7 mouse cellular contexts compared by ENCODE assay signal in the genomic region with DNA sequence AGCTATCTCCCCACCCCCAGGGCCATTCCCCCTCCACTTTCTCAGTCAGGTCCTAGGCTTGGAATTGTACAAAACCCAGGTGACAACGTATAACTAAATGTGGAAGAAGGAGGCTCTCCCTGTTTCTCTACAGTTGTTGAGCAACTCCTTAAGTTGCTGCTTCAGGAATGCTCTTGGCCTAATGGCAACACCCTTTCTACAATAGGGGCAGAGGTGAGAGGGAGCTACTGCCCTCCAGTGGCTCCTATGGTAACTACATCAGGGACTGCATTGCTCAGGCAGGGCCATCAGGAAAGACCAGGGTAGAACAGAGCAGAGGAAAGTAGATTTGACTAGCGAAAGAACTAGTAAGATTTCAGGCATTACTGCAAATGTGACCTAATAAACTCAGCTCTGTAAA. TPM values are rescaled to one million over a fixed set of nuclear protein-coding genes. Genes with fewer than 3 reads are reported as not detected.
A peak's percentile ranks its signal among the peaks of the same experiment; 100 is the strongest.
DNase-seq lines count a peak whose midpoint lies in the region; ATAC-seq and TF ChIP-seq lines count a peak whose summit lies in the region.

No protein-coding gene starts in this region.

- intact Hi-C loops in gastrocnemius, postnatal 14 days (cut with DNase I; ENCODE audit: low total_unique reads) = no loop called here

- peaks cover 2% of the 10 kb centered on the region; the same call in 1 of the 2 replicates for H3K4me1 ChIP-seq in G1E (ENCODE audit: insufficient read depth, low read depth, low read length)
- peaks cover 46% of the 10 kb centered on the region for H3K4me1 ChIP-seq in kidney, embryonic 15.5 days
- H3K4me1 ChIP-seq in lung, embryonic 16.5 days (replicated peaks; ENCODE audit: control insufficient read depth, insufficient read depth, low read length) = peaks cover 16% of the 10 kb centered on the region

- H3K9me3 ChIP-seq in G1E (replicated peaks) = no peaks in the 10 kb centered on the region
- no peaks in the 10 kb centered on the region for H3K9me3 ChIP-seq in kidney, embryonic 15.5 days (replicated peaks)
- H3K9me3 ChIP-seq in lung, embryonic 16.5 days (ENCODE audit: control insufficient read depth, low read length) = no peaks in the 10 kb centered on the region

- 0 out of 2 replicates have a peak overlapping the region, but pooled peaks have one; percentile 28 for H3K27ac ChIP-seq in kidney, embryonic 15.5 days
- H3K27ac ChIP-seq in lung, embryonic 16.5 days (ENCODE audit: low read length) = 0 out of 2 replicates have a peak overlapping the region, but pooled peaks have one; percentile 8

- H3K27me3 ChIP-seq in G1E (ENCODE audit: insufficient read depth, low read length) = peaks cover 19% of the 10 kb centered on the region
- H3K27me3 ChIP-seq in kidney, embryonic 15.5 days = no peaks in the 10 kb centered on the region
- no peaks in the 10 kb centered on the region for H3K27me3 ChIP-seq in lung, embryonic 16.5 days (ENCODE audit: control insufficient read depth, insufficient read depth, low read depth, low read length)

- peak; percentile 82 for TF ChIP-seq CTCF in G1E (IDR thresholded peaks at IDR 0.05; ENCODE audit: low read depth, low read length)

- no peak overlapping the region for H3K4me2 ChIP-seq in kidney, embryonic 15.5 days
- H3K4me2 ChIP-seq in lung, embryonic 16.5 days (ENCODE audit: low read depth, low read length) = no peak overlapping the region

- H3K36me3 ChIP-seq in G1E (replicated peaks) = no peaks in the 10 kb centered on the region
- no peaks in the 10 kb centered on the region for H3K36me3 ChIP-seq in kidney, embryonic 15.5 days
- H3K36me3 ChIP-seq in lung, embryonic 16.5 days (ENCODE audit: control insufficient read depth, insufficient read depth, low read length) = no peaks in the 10 kb centered on the region

- peak; percentile 84 for DNase-seq in CD4-positive helper T cell, adult 2 months (ENCODE audit: low read depth, low spot score)
- DNase-seq in G1E (ENCODE audit: low spot score) = peak; percentile 29
- DNase-seq in c-Kit-positive CD71-positive TER-119-positive erythroid progenitor cells, embryonic 14.5 days (ENCODE audit: low spot score) = peak; percentile 72
- peak; percentile 68 for DNase-seq in gastrocnemius, postnatal 14 days
- DNase-seq in spleen, postnatal 14 days (ENCODE audit: low spot score in 2 of 2) = peak; percentile 68 to 80

- H3K4me3 ChIP-seq in G1E (ENCODE audit: low read depth, low read length) = no peak overlapping the region
- H3K4me3 ChIP-seq in kidney, embryonic 15.5 days (replicated peaks) = no peak overlapping the region
- H3K4me3 ChIP-seq in lung, embryonic 16.5 days (ENCODE audit: low read length) = no peak overlapping the region

- no peak overlapping the region for H3K9ac ChIP-seq in kidney, embryonic 15.5 days
- no peak overlapping the region for H3K9ac ChIP-seq in lung, embryonic 16.5 days (ENCODE audit: low read length)

- 50% methylated on average over 2 of the region's 2 CpGs for WGBS in kidney, embryonic 15.5 days
- WGBS in lung, embryonic 16.5 days = 54% methylated on average over 2 of the region's 2 CpGs

- peak; percentile 49; the same call in 1 of the 2 replicates for ATAC-seq in G1E (ENCODE audit: extremely low read depth, insufficient number of reproducible peaks, low FRiP score, poor library complexity, severe bottlenecking)
- no peak for ATAC-seq in kidney, embryonic 15.5 days (replicated peaks; ENCODE audit: low FRiP score)
- ATAC-seq in lung, embryonic 16.5 days (ENCODE audit: low read depth) = peak; percentile 83

RNA-seq across cellular contexts. Expression of gene Dhx40, which starts 28.8 kb away (rescaled TPM):
- 23.5 and 36.8 TPM in 2 replicates for total RNA-seq in G1E (2014; fragmentation: Nextera tagmentation)
- 24.7 and 25.0 TPM in 2 replicates for total RNA-seq in G1E (2017)
- polyA plus RNA-seq in G1E (2012) = 6.0 and 6.2 TPM in 2 replicates
- total RNA-seq in gastrocnemius, postnatal 14 days (2021) = 10 to 100 TPM; 11.8 to 12.1 TPM
- 33.4 and 37.5 TPM in 2 replicates for polyA plus RNA-seq in kidney, embryonic 15.5 days (2015; fragmentation: Nextera tagmentation; extraction: Ambion mirVana)
- 27.2 and 28.4 TPM in 2 replicates for polyA plus RNA-seq in lung, embryonic 16.5 days (2015; fragmentation: Nextera tagmentation; extraction: Ambion mirVana)

Comparison
In these comparisons a context has a peak if more than half of its experiments do, and no peak if none do; other contexts are left out.
1. DNase-seq: peak in every context shown above with its lines; median percentile 84 in CD4-positive helper T cell, adult 2 months; 74 in spleen, postnatal 14 days; 72 in c-Kit-positive CD71-positive TER-119-positive erythroid progenitor cells, embryonic 14.5 days; 68 in gastrocnemius, postnatal 14 days; 29 in G1E.